Mouse (Mus musculus): ENCODE results near the gene Susd3. TPM values are rescaled to one million over a fixed set of nuclear protein-coding genes. Genes with fewer than 3 reads are reported as not detected.

Gene Susd3
- 10 to 100 TPM; 62.0 to 95.1 (median 90.5) TPM for polyA plus RNA-seq (2017; shearing (Covaris generic))

GRCm38 (mm10) chr13:49248467-49248862, at the start of gene Susd3:
Gene Susd3 (minus strand): TSS chr13:49248706.
- no peak for ATAC-seq

- ATAC-seq: no peak
These were observed 47.8 kb upstream of the Susd3 start for GRCm38 (mm10) chr13:49296270-49296669.

- ATAC-seq: no peak
These were observed 45.6 kb upstream of the Susd3 start for GRCm38 (mm10) chr13:49294108-49294507.

GRCm38 (mm10) chr13:49291949-49292348, 43.4 kb upstream of the Susd3 start:
- ATAC-seq: no peak

- ATAC-seq: peak; percentile 56
These were observed 42.9 kb upstream of the Susd3 start for GRCm38 (mm10) chr13:49291398-49291797.

GRCm38 (mm10) chr13:49287224-49287623, 38.7 kb upstream of the Susd3 start:
- ATAC-seq: no peak

- no peak for ATAC-seq
These were observed 38.2 kb upstream of the Susd3 start for GRCm38 (mm10) chr13:49286750-49287149.

- ATAC-seq: peak; percentile 50
These were observed 35.2 kb upstream of the Susd3 start for GRCm38 (mm10) chr13:49283686-49284085.

GRCm38 (mm10) chr13:49282168-49282567, 33.7 kb upstream of the Susd3 start:
- ATAC-seq: no peak

GRCm38 (mm10) chr13:49271831-49272765, 23.6 kb upstream of the Susd3 start:
- peak; percentile 57 for ATAC-seq

GRCm38 (mm10) chr13:49270500-49270899, 22.0 kb upstream of the Susd3 start:
- peak; percentile 51 for ATAC-seq

- peak; percentile 67 for ATAC-seq
These were observed 19.1 kb upstream of the Susd3 start for GRCm38 (mm10) chr13:49267645-49268044.

- ATAC-seq: peak; percentile 50
These were observed 11.7 kb upstream of the Susd3 start for GRCm38 (mm10) chr13:49260036-49260722.

- peak; percentile 68 for ATAC-seq
These were observed 9.4 kb upstream of the Susd3 start for GRCm38 (mm10) chr13:49257819-49258313.

- no peak for ATAC-seq
These were observed 4.2 kb upstream of the Susd3 start for GRCm38 (mm10) chr13:49252746-49253145.

- no peak for ATAC-seq
These were observed 3.6 kb upstream of the Susd3 start for GRCm38 (mm10) chr13:49252113-49252512.

- no peak for ATAC-seq
These were observed 2.4 kb upstream of the Susd3 start for GRCm38 (mm10) chr13:49250716-49251517.

GRCm38 (mm10) chr13:49249634-49250033, 1.1 kb upstream of the Susd3 start:
- ATAC-seq: no peak

GRCm38 (mm10) chr13:49248923-49249322, 417 bp upstream of the Susd3 start:
- ATAC-seq: no peak

GRCm38 (mm10) chr13:49247740-49248466, 603 bp downstream of the Susd3 start:
- peak; percentile 84 for ATAC-seq

- ATAC-seq: no peak
These were observed 1.2 kb downstream of the Susd3 start for GRCm38 (mm10) chr13:49247232-49247739.

GRCm38 (mm10) chr13:49246626-49247025, 1.9 kb downstream of the Susd3 start:
- ATAC-seq: no peak

Measured in inflammation-experienced regulatory T-cells, adult 6 months (primary cell).